Mouse (Mus musculus) brown adipose tissue, adult 24 weeks (tissue): ENCODE measurements around the gene Ldb2. TPM values are rescaled to one million over a fixed set of nuclear protein-coding genes. Genes with fewer than 3 reads are reported as not detected.

Experiments
- H3K27ac ChIP-seq: fragments of 200-500 bp; replicated peaks from 2 replicates; pipeline ENCODE4 v1.5.1; 2012; ENCODE audit warnings: low read depth, mild to moderate bottlenecking, low read length
- H3K4me1 ChIP-seq: fragments of 200-500 bp; 2 replicates; pipeline ENCODE4 v1.6.1; 2012; ENCODE audit warnings: low read length, mixed read lengths; ENCODE audit not compliant: control insufficient read depth, insufficient read depth, insufficient read length
- H3K4me3 ChIP-seq: fragments of 200-500 bp; 2 replicates; pipeline ENCODE4 v1.5.1; 2012; ENCODE audit warnings: low read depth, mild to moderate bottlenecking, low read length, moderate library complexity; ENCODE audit not compliant: insufficient read depth
- polyA plus RNA-seq: library from polyadenylated mRNA; stranded (reverse); fragments of >200 nt; gene quantifications from 2 replicates; pipeline ENCODE4 v1.2.4, GENCODE M21; 2012; ENCODE audit not compliant: missing spikeins, insufficient read depth, insufficient read length

Ldb2 gene
- polyA plus RNA-seq, 1 experiment = 3.6 TPM

DNA sequence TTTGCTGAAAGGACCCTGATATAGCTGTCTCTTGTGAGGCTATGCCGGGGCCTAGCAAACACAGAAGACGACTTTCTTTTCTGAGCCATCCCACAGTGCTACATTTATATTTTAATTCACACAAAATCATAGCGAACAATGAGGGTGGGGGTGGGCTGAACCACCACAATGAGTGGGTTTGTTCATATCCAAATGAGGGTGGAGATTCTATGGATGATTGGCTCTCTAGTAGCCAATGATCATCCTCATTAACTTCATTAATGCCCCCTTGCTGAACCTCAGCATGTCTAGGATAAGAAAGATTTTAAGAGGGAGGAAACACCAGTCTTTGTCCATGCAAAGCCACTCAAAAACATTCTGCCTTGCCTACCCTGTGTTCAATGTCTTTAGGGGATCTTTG, 156.4 kb downstream of the Ldb2 start:
- no peaks in the 10 kb centered on the region for H3K4me1 ChIP-seq
- no peak overlapping the region for H3K4me3 ChIP-seq
- no peak overlapping the region for H3K27ac ChIP-seq

- Histone ChIP-seq H3K4me1 (no peaks in the 10 kb centered on the region), H3K4me3 (no peak overlapping the region), H3K27ac (no peak overlapping the region)
Observed at GRCm38 (mm10) chr5:44641060-44641459, 158.4 kb downstream of the Ldb2 start.

- Histone ChIP-seq H3K27ac (no peak overlapping the region), H3K4me1 (no peaks in the 10 kb centered on the region), H3K4me3 (no peak overlapping the region)
Observed at GRCm38 (mm10) chr5:44635546-44635945, 163.9 kb downstream of the Ldb2 start.

DNA sequence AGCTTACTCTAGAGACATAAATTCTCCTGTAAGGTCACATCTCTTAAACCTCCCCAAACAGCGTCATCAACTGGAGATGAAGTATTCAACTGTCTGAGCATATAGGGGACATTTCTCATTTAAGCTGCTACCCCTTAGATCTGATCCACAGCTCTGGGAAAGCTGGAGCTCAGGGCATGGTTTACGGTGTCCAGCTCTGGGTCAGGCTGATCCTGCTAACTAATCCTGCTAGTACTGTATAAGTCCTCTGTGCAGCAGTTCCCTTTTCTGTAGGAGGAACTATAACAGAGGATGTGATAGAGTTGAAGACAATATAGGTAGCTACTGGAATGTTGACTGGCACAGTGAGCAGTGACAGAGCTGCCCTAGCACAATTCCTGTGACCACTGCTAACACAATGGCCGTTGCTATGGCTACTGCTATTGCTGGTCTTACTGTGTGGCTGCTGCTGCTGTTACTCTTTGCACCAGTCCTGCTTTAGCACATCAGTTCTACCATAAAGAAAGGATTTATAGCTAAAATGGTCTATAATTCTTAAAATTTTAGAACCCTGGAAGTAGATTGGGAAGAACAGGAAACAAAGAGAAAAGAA, 170.3 kb downstream of the Ldb2 start:
- H3K4me3 ChIP-seq = no peak overlapping the region
- no peak overlapping the region for H3K27ac ChIP-seq
- H3K4me1 ChIP-seq = peaks cover 6% of the 10 kb centered on the region

- no peak overlapping the region for H3K27ac ChIP-seq
- H3K4me1 ChIP-seq = peaks cover 6% of the 10 kb centered on the region
- H3K4me3 ChIP-seq = no peak overlapping the region
Observed at GRCm38 (mm10) chr5:44627487-44627886, 172.0 kb downstream of the Ldb2 start.

DNA sequence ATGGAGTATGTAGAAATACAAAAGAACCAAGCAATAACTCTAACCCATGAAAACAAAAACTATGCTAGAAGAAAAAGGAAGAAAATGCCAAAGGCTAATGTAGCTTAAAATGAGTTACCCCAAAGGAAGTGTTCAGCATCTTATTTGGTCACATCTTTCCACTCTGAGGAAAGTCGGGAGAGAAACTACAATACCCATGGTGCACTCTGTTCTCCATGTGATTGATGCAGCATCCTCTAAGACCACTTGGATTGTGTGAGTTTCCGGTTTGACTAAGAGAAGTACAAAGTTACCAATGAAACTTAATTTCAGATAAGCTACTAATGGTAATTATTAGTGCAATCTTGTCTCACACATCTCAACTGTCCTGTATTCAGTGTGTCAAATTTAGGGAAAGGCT, 172.6 kb downstream of the Ldb2 start:
- Histone ChIP-seq H3K27ac (no peak overlapping the region), H3K4me3 (no peak overlapping the region), H3K4me1 (peaks cover 6% of the 10 kb centered on the region)

DNA sequence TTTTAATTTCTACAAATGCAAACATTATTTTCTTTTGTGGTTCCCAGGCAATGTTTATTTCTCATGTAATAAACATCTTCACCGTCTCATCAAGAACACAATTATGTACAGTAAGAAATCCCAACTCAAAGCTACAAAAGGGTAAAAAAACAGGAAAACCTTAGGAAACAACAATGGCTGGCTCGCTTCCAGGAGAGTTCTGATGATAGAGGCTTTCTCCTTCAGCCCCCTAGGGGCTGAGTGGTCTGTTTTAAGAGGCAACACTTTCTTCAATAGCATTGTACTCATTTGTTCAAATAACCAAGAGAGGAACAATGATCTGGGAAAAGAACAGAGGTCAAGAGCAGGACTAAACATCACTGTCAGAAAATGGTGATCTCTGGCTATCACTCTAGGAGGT, 173.4 kb downstream of the Ldb2 start:
- Histone ChIP-seq H3K4me3 (no peak overlapping the region), H3K27ac (peak overlapping the region; percentile 30; the same call in 1 of the 2 replicates), H3K4me1 (peaks cover 6% of the 10 kb centered on the region)

DNA sequence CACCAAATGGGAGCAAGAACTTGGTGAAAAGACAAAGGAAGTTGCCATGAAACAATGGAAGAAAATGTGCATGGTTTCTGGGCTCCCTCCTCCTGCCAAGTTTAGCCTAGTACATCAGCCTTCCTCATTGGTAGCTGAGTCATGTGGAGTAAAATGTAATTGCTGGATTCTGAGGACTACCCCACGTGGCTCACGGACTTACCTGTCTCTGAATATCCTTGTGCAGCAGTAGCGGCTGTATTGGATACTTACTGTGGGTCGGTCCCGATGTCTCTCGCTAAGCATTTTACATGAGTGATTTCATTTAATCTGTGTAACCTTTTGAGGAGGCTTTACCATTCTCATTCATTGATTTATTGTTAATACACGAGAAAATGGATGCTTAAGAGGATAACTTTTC, 183.8 kb downstream of the Ldb2 start:
- no peak overlapping the region for H3K4me3 ChIP-seq
- no peaks in the 10 kb centered on the region; the same call in 1 of the 2 replicates for H3K4me1 ChIP-seq
- no peak overlapping the region for H3K27ac ChIP-seq

DNA sequence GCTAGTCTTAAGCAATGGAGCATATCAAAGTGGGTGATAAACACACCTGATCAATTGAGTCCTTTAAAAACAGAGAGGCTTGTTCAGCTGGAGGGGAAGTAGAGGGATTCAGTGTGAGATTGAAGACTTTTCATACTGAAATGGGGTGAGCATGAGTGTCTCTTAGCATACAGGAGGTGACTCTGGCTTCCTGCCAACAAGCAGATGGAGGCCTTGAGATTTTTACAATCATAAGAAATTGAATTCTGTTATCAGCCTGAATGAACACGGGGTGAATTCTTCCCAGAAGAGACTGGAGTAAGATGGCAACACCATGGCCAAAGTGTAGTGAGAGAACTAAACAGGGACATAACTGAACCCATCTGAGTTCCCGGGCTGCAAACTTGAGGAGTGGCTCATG, 190.6 kb downstream of the Ldb2 start:
- no peaks in the 10 kb centered on the region for H3K4me1 ChIP-seq
- H3K4me3 ChIP-seq = no peak overlapping the region
- H3K27ac ChIP-seq = no peak overlapping the region

GRCm38 (mm10) chr5:44601340-44601739, 198.1 kb downstream of the Ldb2 start:
- no peak overlapping the region for H3K4me3 ChIP-seq
- peaks cover 2% of the 10 kb centered on the region for H3K4me1 ChIP-seq
- no peak overlapping the region for H3K27ac ChIP-seq

- Histone ChIP-seq H3K4me3 (no peak overlapping the region), H3K27ac (no peak overlapping the region), H3K4me1 (peaks cover 7% of the 10 kb centered on the region)
Observed at GRCm38 (mm10) chr5:44593522-44594218, 205.8 kb downstream of the Ldb2 start.

GRCm38 (mm10) chr5:44590750-44591149, 208.7 kb downstream of the Ldb2 start:
- Histone ChIP-seq H3K4me1 (peaks cover 5% of the 10 kb centered on the region), H3K27ac (no peak overlapping the region), H3K4me3 (no peak overlapping the region)

GRCm38 (mm10) chr5:44589318-44589717, 210.2 kb downstream of the Ldb2 start:
- Histone ChIP-seq H3K4me1 (peaks cover 5% of the 10 kb centered on the region), H3K27ac (no peak overlapping the region), H3K4me3 (no peak overlapping the region)

- Histone ChIP-seq H3K27ac (no peak overlapping the region), H3K4me3 (no peak overlapping the region), H3K4me1 (peaks cover 3% of the 10 kb centered on the region)
Observed at GRCm38 (mm10) chr5:44586571-44586970, 212.9 kb downstream of the Ldb2 start.

- no peak overlapping the region for H3K4me3 ChIP-seq
- H3K4me1 ChIP-seq = peaks cover 3% of the 10 kb centered on the region; the same call in 1 of the 2 replicates
- no peak overlapping the region for H3K27ac ChIP-seq
Observed at GRCm38 (mm10) chr5:44579899-44580459, 219.5 kb downstream of the Ldb2 start.
